Mouse (Mus musculus): ENCODE data around the gene Gnao1.

Gene Gnao1

GRCm38 (mm10) chr8:94011076-94012012 lies 201.6 kb downstream of the Gnao1 start:
- no peak for DNase-seq

GRCm38 (mm10) chr8:94012013-94012951 lies 202.5 kb downstream of the Gnao1 start, which contains the start of gene Amfr:
Gene Amfr (minus strand): TSS chr8:94012842.
- peak; percentile 92 for DNase-seq

GRCm38 (mm10) chr8:94013026-94013612 lies 203.4 kb downstream of the Gnao1 start:
- peak; percentile 11 for DNase-seq
